Mouse (Mus musculus) stomach, postnatal 0 days (tissue): Measurements from ENCODE around the gene Itprip. TPM values are rescaled to one million over a fixed set of nuclear protein-coding genes. Genes with fewer than 3 reads are reported as not detected.
A peak's percentile ranks its signal among the peaks of the same experiment; 100 is the strongest.

Experiments
- ATAC-seq: fragments of 200-750 bp; cut with Nextera tagmentation; 2 replicates; pipeline ENCODE4 v1.8.0; 2017; ENCODE audit not compliant: low FRiP score, low TSS enrichment
- DNase-seq: peaks from one replicate; pipeline ENCODE4 v3.0.0-alpha.2; 2016; ENCODE audit warnings: low spot score
- H3K27ac ChIP-seq: fragments of 300-500 bp; sonication (generic); replicated peaks from 2 replicates; pipeline ENCODE4 v1.5.1; 2014; ENCODE audit warnings: mild to moderate bottlenecking, control low read depth
- H3K27me3 ChIP-seq: fragments of 300-500 bp; sonication (generic); 2 replicates; pipeline ENCODE4 v1.6.1; 2014; ENCODE audit warnings: low read length; ENCODE audit not compliant: control insufficient read depth, insufficient read depth
- H3K36me3 ChIP-seq: fragments of 300-500 bp; sonication (generic); 2 replicates; pipeline ENCODE4 v1.6.1; 2014; ENCODE audit warnings: low read length, mixed read lengths; ENCODE audit not compliant: control insufficient read depth, insufficient read depth
- H3K4me1 ChIP-seq: fragments of 300-500 bp; sonication (generic); replicated peaks from 2 replicates; pipeline ENCODE4 v1.6.1; 2014; ENCODE audit warnings: antibody characterized with exemption; ENCODE audit not compliant: control insufficient read depth, insufficient read depth
- H3K4me2 ChIP-seq: fragments of 300-500 bp; sonication (generic); replicated peaks from 2 replicates; pipeline ENCODE4 v1.6.1; 2014; ENCODE audit warnings: low read depth, mild to moderate bottlenecking, control low read depth, moderate library complexity
- H3K4me3 ChIP-seq: fragments of 300-500 bp; sonication (generic); 2 replicates; pipeline ENCODE4 v1.5.1; 2014; ENCODE audit warnings: low read depth, low read length, control low read depth
- H3K9ac ChIP-seq: fragments of 300-500 bp; sonication (generic); 2 replicates; pipeline ENCODE4 v1.6.1; 2014; ENCODE audit warnings: mild to moderate bottlenecking, low read length, control low read depth, mixed read lengths
- H3K9me3 ChIP-seq: fragments of 300-500 bp; sonication (generic); 2 replicates; pipeline ENCODE4 v1.6.1; 2016; ENCODE audit warnings: low read length; ENCODE audit not compliant: control insufficient read depth
- CTCF ChIP-seq: IDR thresholded peaks from 2 replicates; pipeline ENCODE4 v1.5.1; 2016; ENCODE audit warnings: antibody characterized with exemption, low read depth, mild to moderate bottlenecking, moderate library complexity
- EP300 ChIP-seq: optimal IDR thresholded peaks from 2 replicates; pipeline ENCODE3; 2016; ENCODE audit warnings: antibody characterized with exemption
- WGBS: fragments of 180-500 bp; shearing (Covaris S2); extraction: QIAGEN DNeasy Blood & Tissue Kit; methylation state at CpG from one replicate; pipeline ENCODE4 v1.1.7; 2014; 5-methylcytosine and 5-hydroxymethylcytosine counted together
- polyA plus RNA-seq: library from polyadenylated mRNA; unstranded; fragments of >200 nt; fragmentation: Nextera tagmentation; extraction: Ambion mirVana; gene quantifications from 2 replicates; pipeline ENCODE4 v1.2.1, GENCODE M21; 2015

Gene Itprip
- polyA plus RNA-seq, 1 experiment from 2014 or later: 7.9 TPM

DNA sequence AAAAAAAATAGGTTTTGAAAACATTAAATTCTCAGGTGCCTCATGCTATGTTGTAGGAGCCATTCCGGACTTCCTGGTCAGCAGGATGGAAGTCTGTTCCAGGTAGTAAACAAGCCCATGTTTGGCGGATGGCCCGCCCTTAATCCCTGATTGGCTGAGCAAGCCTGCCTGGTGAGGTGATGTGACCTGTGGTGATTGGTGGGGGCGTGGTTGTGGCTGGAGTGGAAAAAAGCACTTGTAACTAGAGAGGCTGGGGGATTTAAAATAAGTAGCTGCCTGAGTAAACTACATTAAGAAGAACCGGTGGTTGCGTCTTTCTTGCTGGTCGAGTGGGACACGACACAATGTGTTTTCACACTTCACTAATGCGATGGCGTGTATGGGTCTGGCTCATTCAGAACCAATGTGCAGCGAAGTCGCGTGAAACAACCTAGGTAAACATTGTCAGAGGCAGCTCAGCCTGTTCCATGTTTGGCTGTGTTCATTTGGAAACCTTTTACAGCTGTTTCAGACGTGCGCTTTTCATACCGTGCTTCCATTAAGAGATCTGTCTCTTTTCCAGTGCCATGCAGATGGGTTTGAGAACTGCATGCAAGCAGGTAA lies 15.6 kb upstream of the Itprip start:
- peaks cover 2% of the 10 kb centered on the region; the same call in 1 of the 2 replicates for H3K4me1 ChIP-seq
- DNase-seq (peak; percentile 61), ATAC-seq (peak; percentile 68)
- TF ChIP-seq CTCF (no peak), EP300 (no peak)
- H3K9ac ChIP-seq: no peak overlapping the region
- H3K4me3 ChIP-seq: no peak overlapping the region
- no peaks in the 10 kb centered on the region for H3K9me3 ChIP-seq
- 53% methylated on average over 16 of the region's 16 CpGs for WGBS
- peak overlapping the region; percentile 14; the same call in 1 of the 2 replicates for H3K4me2 ChIP-seq
- H3K36me3 ChIP-seq: no peaks in the 10 kb centered on the region
- H3K27me3 ChIP-seq: no peaks in the 10 kb centered on the region
- peak overlapping the region; percentile 63 for H3K27ac ChIP-seq

DNA sequence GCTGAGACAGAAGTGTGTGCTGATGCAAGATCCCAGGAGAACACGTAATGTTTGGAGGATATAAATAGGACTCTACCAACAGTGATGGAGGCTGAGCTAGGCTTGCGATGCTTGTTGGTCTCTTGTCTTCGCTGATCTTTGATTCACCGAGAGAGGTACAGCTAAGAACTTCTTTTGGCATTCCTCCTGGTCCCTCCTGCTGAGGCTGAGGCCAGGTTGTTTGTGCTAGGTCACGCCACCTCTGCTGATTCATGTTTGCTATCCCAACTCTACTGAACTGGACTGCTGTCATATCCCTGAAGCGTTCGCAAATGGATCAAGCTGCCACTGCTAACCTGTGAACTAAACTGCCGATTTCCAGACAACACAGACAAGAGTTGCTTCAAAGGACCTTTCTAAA lies 15.0 kb upstream of the Itprip start:
- Histone ChIP-seq H3K4me1 (peaks cover 2% of the 10 kb centered on the region; the same call in 1 of the 2 replicates), H3K27ac (peak overlapping the region; percentile 40; the same call in 1 of the 2 replicates), H3K4me2 (no peak overlapping the region), H3K9ac (no peak overlapping the region), H3K27me3 (no peaks in the 10 kb centered on the region), H3K36me3 (no peaks in the 10 kb centered on the region), H3K9me3 (no peaks in the 10 kb centered on the region), H3K4me3 (no peak overlapping the region)
- WGBS: 89% methylated on average over 8 of the region's 8 CpGs
- ATAC-seq (no peak), DNase-seq (no peak)
- no peak for TF ChIP-seq CTCF
- TF ChIP-seq EP300: no peak

DNA sequence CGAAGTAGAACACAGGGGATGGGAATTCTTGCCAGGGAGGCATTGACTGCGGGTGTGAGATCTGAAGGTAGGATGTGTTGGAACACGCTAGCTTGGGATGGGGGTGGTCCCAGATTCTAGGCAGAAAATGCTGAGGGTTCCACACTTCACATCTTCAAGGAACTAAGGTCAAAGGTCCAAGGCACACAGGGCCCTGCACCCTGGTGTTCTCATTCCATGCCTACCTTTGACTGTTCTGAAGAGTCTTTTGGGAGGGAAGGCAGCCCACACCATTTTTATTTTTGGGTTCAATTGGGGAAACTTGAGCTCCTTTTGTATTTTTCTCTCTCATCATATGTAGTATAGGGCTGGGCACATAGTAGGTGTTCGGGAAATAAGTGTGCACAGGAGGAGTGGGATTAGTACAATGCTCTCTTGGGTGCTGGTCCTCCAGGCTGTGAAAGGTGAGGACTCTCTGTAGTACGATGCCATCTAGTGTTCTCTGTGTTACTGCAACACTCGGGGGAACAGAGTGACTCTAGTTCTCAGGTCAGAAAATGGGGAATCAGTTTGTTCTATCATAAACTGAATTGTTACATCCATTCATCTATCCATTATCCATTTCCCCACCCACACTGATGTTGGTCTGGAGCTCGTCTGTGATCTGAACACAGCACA lies 13.0 kb upstream of the Itprip start:
- Histone ChIP-seq H3K9me3 (no peaks in the 10 kb centered on the region), H3K4me2 (no peak overlapping the region), H3K27me3 (no peaks in the 10 kb centered on the region), H3K27ac (peak overlapping the region; percentile 69), H3K4me1 (no peaks in the 10 kb centered on the region), H3K4me3 (no peak overlapping the region), H3K9ac (no peak overlapping the region), H3K36me3 (no peaks in the 10 kb centered on the region)
- peak; percentile 93 for TF ChIP-seq CTCF
- TF ChIP-seq EP300: no peak
- ATAC-seq (peak; percentile 46; the same call in 1 of the 2 replicates), DNase-seq (no peak)
- 33% methylated on average over 7 of the region's 7 CpGs for WGBS

DNA sequence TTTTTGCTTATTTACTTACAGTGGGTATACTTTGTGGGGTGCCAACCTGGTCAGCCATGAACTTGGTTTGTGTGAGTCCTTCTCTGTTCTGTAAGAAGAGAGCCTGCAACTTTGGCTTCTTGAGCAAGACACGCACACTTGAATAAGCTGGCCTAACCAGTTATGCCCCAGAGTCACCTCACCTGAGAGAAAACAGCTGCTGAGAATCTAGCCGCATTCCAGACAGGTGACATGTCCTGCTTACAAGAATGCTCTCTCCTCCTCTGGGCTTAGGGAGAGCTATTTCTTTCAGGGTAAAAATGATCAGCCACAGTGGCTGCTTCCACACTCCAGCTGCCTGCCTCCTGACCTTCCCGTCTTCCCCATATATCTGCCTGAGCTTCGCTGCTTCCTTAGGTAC lies 9.9 kb upstream of the Itprip start:
- no peak overlapping the region for H3K4me3 ChIP-seq
- H3K9ac ChIP-seq: no peak overlapping the region
- no peaks in the 10 kb centered on the region for H3K27me3 ChIP-seq
- no peaks in the 10 kb centered on the region for H3K36me3 ChIP-seq
- ATAC-seq: no peak
- peak overlapping the region; percentile 13 for H3K27ac ChIP-seq
- no peaks in the 10 kb centered on the region for H3K4me1 ChIP-seq
- no peak for DNase-seq
- no peaks in the 10 kb centered on the region for H3K9me3 ChIP-seq
- 47% methylated on average over 4 of the region's 4 CpGs for WGBS
- TF ChIP-seq EP300 (peak; percentile 37), CTCF (no peak)
- H3K4me2 ChIP-seq: no peak overlapping the region

DNA sequence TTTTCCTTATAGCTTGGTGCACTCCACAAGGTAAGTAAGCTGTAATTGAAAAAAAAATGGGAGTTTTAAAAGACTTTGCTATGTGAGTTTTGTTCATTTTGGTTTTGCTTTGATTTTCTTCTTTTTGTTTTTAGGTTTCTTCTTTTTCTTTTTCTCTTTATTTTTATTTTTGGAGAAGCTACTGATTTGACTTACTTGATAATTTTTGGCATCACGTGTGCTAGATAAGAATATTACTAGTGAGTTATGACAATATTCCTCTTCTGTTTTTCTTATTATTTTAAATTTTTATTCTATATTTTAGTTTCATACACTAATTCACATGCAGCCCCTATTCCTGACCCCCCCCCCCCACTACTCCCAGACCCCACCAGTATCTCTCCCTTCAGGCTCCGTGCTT lies 7.9 kb upstream of the Itprip start:
- H3K4me1 ChIP-seq: no peaks in the 10 kb centered on the region
- TF ChIP-seq EP300 (no peak), CTCF (no peak)
- no peaks in the 10 kb centered on the region for H3K36me3 ChIP-seq
- ATAC-seq: no peak
- no peak overlapping the region for H3K4me3 ChIP-seq
- H3K4me2 ChIP-seq: no peak overlapping the region
- no peaks in the 10 kb centered on the region for H3K27me3 ChIP-seq
- H3K27ac ChIP-seq: no peak overlapping the region
- 89% methylated on average over 2 of the region's 2 CpGs for WGBS
- H3K9ac ChIP-seq: no peak overlapping the region
- no peak for DNase-seq
- no peaks in the 10 kb centered on the region for H3K9me3 ChIP-seq

DNA sequence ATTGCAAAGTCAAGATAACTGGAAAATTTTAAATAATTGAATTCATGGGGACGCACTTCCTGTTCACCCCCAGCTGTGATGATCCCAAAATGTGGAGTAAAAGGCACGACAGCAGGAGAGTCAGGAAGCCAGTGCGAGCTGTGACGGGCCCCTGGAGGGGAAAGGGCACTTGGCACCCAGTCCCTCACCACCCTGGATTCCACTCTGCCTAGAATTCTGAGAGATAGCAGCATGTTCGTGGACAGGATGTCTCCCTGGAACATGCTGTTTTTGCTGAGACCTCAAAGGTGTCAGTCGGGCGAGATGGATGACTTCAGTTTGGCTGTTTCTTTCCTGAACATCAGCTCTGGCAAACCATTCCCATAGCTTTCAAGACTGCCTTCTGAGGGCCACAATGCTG lies 6.7 kb upstream of the Itprip start:
- no peaks in the 10 kb centered on the region for H3K27me3 ChIP-seq
- no peaks in the 10 kb centered on the region for H3K9me3 ChIP-seq
- no peak overlapping the region for H3K4me2 ChIP-seq
- DNase-seq (no peak), ATAC-seq (no peak)
- H3K4me1 ChIP-seq: no peaks in the 10 kb centered on the region
- H3K36me3 ChIP-seq: no peaks in the 10 kb centered on the region
- TF ChIP-seq EP300 (no peak), CTCF (no peak)
- 68% methylated on average over 7 of the region's 7 CpGs for WGBS
- no peak overlapping the region for H3K9ac ChIP-seq
- no peak overlapping the region for H3K27ac ChIP-seq
- H3K4me3 ChIP-seq: no peak overlapping the region
